Mouse (Mus musculus) cerebellum, postnatal 25 days (tissue): ENCODE measurements around the gene Pdss2.
A peak's percentile ranks its signal among the peaks of the same experiment; 100 is the strongest.

Experiments
- DNase-seq, 2 experiments: peaks; one replicate each; pipeline ENCODE4 v3.0.0; 2021; ENCODE audit warnings: mixed read lengths in 2 of 2

The Pdss2 gene

GRCm38 (mm10) chr10:43220910-43221625 lies at the start of gene Pdss2:
TSS of gene Pdss2 (plus strand) at chr10:43221486.
- DNase-seq: peak; percentile 93 to 94

- no peak for DNase-seq
These were observed 49.2 kb upstream of the Pdss2 start for GRCm38 (mm10) chr10:43172066-43172465.

DNA sequence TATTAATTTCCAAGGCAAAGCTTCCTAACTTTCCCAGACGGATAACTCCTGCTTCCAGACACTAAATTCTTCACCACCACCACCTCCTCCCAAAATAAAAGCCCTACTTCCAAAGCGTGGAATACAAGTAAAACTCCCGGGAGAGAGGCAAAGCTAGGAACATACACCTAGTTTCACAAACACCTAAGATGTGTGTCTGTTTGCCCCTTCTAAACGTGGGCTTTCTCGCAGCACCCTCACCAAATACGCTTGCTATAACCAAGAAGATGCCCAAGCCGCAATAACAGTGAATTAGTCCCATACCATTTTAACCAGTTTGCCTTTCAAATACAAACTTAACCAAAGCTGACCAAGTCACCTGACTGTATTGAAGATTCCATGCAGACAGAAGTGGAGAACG lies 48.7 kb upstream of the Pdss2 start:
- DNase-seq: no peak

- DNase-seq: peak; percentile 72
These were observed 48.0 kb upstream of the Pdss2 start for GRCm38 (mm10) chr10:43173141-43173827.

- DNase-seq: peak in 1 of 2 experiments; percentile 70
These were observed 47.4 kb upstream of the Pdss2 start for GRCm38 (mm10) chr10:43173828-43174325.

DNA sequence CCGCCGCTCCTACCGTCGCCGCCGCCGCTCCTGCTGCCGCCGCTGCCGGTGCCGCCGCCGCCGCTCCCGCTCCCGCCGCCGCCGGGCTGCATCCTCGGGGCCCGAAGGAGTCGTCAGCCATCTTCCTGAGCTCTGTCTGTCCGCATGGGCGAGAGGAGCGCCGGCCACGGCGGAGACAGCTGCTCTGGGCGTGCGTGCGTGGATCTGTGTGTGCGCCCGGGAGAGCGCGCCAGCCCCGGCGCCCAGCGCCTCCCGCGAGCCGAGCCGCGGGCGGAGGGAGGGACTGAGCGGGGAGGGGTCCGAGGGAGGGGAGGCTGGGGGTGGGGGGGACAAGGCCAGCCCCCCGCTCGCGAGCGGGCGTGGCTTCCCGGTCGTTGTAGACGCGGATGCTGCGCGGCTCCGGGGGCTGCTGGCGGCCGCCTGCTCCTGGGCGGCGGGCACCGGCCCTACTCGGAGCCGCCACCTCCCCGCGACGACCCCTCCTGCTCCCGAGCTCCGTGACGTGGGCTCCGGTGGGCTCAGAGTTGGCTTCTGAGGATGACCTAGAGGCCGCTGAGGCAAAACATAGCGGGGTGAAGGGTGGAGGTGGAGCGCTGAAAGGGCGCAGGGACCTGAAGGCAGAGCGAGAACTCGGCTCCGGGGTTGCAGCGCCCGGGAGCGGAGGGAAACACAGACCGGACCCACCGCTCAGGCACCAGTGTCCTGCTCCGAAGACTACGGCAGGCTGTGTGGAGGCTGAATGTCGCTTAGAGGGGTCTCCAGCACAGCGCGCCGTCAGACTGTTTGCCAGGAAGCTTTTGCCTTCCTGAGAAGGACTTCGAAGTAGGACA lies 46.7 kb upstream of the Pdss2 start, which contains the start of the genes Sobp and 9030612E09Rik:
Gene Sobp (minus strand): TSS at position 205 of the 830 bp plus-strand sequence.
Gene 9030612E09Rik (plus strand): TSS at position 379 of the 830 bp plus-strand sequence.
- DNase-seq: peak; percentile 87 to 89

DNA sequence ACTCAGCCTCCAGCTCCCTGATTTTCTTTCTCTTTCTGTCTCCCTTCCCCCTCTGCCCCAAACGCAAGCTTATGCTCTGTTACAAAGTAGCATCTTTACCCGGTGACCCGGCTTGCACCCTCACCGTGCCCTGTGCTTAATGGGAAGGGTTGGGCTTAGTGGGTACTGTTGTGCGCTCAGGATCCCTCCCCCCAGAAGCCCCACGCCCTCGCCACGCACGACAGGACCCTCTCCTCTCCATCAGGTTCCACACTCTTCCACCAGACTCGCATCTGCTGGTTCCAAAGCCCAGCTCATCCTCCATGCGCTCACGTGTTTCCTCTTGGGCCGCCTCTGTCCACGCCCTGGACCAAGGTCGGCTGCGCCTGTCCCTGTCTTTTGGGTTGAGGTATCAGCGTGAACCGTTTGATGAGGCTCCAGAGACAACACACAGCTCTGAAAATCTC lies 46.1 kb upstream of the Pdss2 start:
- peak; percentile 74 for DNase-seq

DNA sequence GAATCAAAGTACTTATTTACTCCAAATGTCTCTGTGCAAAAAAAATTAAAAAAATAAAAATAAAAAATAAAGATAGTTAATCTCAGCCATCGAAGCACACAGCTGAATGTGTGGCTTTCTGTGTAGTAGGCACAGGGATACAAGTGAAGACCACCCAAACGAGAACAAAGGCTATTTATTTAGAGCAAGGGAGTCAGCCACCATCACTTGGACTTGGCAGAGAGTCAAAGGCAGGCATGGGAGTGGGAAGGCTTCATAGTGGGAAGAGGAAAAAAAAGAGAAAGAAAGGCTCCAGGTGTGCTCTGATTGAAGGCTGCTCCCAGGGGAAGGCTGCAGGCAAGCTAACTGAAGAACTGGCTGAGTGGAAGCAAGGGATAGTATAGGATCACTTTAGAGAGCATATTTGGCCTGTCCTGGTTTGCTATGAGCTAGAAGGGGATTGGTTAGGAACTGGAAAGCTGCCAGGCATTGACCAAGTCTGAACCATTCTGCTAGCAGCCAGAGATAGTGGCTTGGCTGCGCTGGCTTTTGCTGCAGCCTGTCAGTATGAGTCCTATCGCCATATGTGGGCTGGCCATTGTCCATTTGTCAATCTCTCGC lies 40.9 kb upstream of the Pdss2 start:
- DNase-seq: peak; percentile 35 to 61

GRCm38 (mm10) chr10:43200206-43200605 lies 21.1 kb upstream of the Pdss2 start:
- no peak for DNase-seq

GRCm38 (mm10) chr10:43203865-43204264 lies 17.4 kb upstream of the Pdss2 start:
- no peak for DNase-seq

GRCm38 (mm10) chr10:43211866-43212265 lies 9.4 kb upstream of the Pdss2 start:
- peak; percentile 19 to 57 for DNase-seq

- DNase-seq: no peak
These were observed 3.9 kb upstream of the Pdss2 start for GRCm38 (mm10) chr10:43217361-43217900.

- peak in 1 of 2 experiments; percentile 12 for DNase-seq
These were observed 807 bp upstream of the Pdss2 start for GRCm38 (mm10) chr10:43220479-43220878.

- peak in 1 of 2 experiments; percentile 67 for DNase-seq
These were observed 373 bp downstream of the Pdss2 start for GRCm38 (mm10) chr10:43221659-43222058.

GRCm38 (mm10) chr10:43223391-43223790 lies 2.1 kb downstream of the Pdss2 start:
- no peak for DNase-seq

- no peak for DNase-seq
These were observed 5.1 kb downstream of the Pdss2 start for GRCm38 (mm10) chr10:43226391-43226790.

- DNase-seq: no peak
These were observed 8.0 kb downstream of the Pdss2 start for GRCm38 (mm10) chr10:43229236-43229635.

DNA sequence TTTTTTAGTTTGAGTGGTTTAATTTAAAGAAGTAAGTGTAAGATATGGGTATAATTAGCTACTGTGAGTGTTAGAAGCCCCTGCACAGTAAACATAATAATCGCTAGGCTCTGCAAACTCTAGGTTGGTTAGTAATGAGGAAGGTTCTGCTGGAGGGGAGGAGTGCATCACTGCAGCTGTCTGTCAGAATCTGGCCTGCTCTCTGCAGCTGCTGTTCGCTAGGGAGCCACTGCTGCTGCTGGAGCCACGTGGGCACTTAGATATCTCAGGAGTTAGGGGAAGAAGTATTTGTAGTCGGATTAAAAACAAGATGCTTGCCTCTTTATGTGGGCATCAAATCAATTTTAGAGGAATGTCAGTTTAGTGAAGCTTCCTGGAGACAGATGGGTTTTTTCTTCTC lies 13.2 kb downstream of the Pdss2 start:
- no peak for DNase-seq

DNA sequence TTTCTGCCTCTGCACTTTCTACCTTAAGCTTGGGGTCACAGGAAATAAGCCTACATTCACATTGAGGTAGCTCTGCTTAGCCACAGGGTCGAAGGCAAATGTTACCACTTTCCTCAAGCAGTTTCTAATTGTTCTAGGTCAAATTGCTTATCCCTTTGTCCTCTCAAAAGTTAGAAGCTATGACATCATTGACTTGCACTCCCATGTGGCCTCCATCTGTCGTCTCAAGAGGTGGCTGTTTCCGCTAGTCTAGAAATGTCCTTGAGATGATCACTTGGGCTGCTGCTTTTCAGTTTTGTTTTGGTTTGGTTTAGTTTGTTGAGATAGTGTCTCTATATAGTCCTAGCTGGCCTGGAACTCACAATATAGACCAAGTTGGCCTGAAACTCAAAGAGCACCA lies 13.7 kb downstream of the Pdss2 start:
- no peak for DNase-seq

DNA sequence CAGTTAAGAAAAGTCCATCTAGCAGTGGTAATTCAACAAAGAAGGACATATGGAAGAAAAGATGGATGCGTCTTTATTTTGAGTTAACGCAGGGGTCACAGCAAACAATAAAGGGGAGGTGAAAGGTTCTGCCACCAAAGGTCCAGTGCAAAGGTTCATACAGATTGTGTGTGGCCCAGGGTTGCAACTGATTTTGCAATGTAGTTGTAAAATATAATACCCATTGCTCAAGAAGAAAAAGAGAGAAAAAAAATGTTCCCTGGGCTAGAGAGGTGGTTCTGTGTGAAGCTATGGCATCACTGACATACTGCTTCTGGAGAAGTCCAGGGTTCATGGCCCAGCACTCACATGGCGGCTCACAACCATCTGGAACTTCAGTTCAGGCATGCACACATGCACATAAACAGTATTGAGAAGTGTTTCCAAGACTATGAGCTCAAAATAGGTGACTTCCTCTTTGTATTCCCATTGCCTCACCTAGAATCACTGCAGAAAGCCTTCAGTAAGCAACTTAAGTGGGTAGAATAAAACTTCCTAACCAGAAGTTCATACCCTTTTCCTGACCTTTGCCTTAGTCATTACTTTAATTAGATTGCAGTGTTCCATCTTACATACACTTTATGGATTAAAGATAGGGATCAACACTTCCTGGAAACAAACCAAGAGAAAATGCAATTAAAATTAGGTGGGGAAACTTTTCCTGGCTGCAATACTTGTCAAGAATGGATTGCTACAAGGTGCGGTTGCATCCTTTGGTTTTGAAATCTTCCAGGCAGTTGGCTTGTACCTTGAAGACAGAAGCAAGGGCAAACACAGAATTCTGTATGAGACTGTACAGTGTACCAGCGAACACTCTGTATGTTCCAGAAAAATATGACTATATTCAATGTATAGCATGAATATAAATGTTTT lies 14.7 kb downstream of the Pdss2 start:
- DNase-seq: no peak

DNA sequence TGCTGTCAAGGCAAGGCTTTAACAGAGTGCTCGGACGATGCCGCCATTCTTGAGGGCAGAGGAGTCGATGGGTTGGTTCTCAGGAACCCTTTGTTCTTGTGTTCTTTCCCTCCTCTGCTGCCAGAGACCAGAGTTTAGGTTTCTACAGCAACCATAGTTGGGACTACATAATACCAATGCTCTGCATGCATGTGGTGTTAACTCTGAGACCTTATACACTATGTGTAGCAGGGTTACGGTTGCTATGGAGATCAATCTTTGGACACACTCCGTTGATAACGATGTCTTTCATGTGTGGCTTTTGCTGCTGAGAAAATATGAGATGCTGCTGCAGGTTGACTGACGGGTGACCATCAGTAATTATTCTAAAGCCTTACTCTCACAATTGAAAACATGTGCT lies 20.9 kb downstream of the Pdss2 start:
- DNase-seq: no peak
